Mouse (Mus musculus) forebrain, postnatal 0 days (tissue): ENCODE data around the gene Ncor2. TPM values are rescaled to one million over a fixed set of nuclear protein-coding genes. Genes with fewer than 3 reads are reported as not detected.

Experiments used
- ATAC-seq: fragments of 200-750 bp; cut with Nextera tagmentation; 2 replicates; pipeline ENCODE4 v1.8.0; 2017; ENCODE audit warnings: mild to moderate bottlenecking, moderate library complexity
- DNase-seq: peaks from one replicate; pipeline ENCODE4 v3.0.0-alpha.2; 2015
- H3K27ac ChIP-seq: fragments of 300-500 bp; sonication (generic); 2 replicates; pipeline ENCODE4 v1.5.1; 2014; ENCODE audit warnings: low read depth, mild to moderate bottlenecking, antibody characterized with exemption, low read length, moderate library complexity, mixed read lengths
- H3K27me3 ChIP-seq: fragments of 300-500 bp; sonication (generic); 2 replicates; pipeline ENCODE4 v1.6.1; 2014; ENCODE audit warnings: mild to moderate bottlenecking, low read length, mixed read lengths; ENCODE audit not compliant: insufficient read depth
- H3K36me3 ChIP-seq: fragments of 300-500 bp; sonication (generic); 2 replicates; pipeline ENCODE4 v1.6.1; 2014; ENCODE audit warnings: mild to moderate bottlenecking, moderate library complexity; ENCODE audit not compliant: insufficient read depth
- H3K4me1 ChIP-seq: fragments of 300-500 bp; sonication (generic); 2 replicates; pipeline ENCODE4 v1.6.1; 2014; ENCODE audit warnings: antibody characterized with exemption; ENCODE audit not compliant: insufficient read depth
- H3K4me2 ChIP-seq: fragments of 300-500 bp; sonication (generic); 2 replicates; pipeline ENCODE4 v1.6.1; 2014; ENCODE audit warnings: low read depth, mild to moderate bottlenecking, moderate library complexity
- H3K4me3 ChIP-seq: fragments of 300-500 bp; sonication (generic); 2 replicates; pipeline ENCODE4 v1.5.1; 2014; ENCODE audit warnings: low read depth, low read length, mixed read lengths
- H3K9ac ChIP-seq: fragments of 300-500 bp; sonication (generic); 2 replicates; pipeline ENCODE4 v1.6.1; 2014; ENCODE audit warnings: mild to moderate bottlenecking
- H3K9me3 ChIP-seq: fragments of 300-500 bp; sonication (generic); 2 replicates; pipeline ENCODE4 v1.6.1; 2016; ENCODE audit warnings: low read length
- CTCF ChIP-seq: sonication (generic); IDR thresholded peaks from 2 replicates; pipeline ENCODE4 v1.5.1; 2016; ENCODE audit warnings: antibody characterized with exemption, control low read depth, low read depth
- WGBS: fragments of 180-500 bp; shearing (Covaris S2); extraction: QIAGEN DNeasy Blood & Tissue Kit; methylation state at CpG from one replicate; pipeline ENCODE4 v1.1.7; 2014; 5-methylcytosine and 5-hydroxymethylcytosine counted together
- polyA plus RNA-seq: library from polyadenylated mRNA; unstranded; fragments of >200 nt; fragmentation: Nextera tagmentation; extraction: Ambion mirVana; gene quantifications from 2 replicates; pipeline ENCODE4 v1.2.1, GENCODE M21; 2015
- total RNA-seq: library from RNA; depleted of rRNA; stranded (reverse); fragments of >200 nt; gene quantifications from 2 replicates; pipeline ENCODE4 v1.2.3, GENCODE M21; 2014

Ncor2 gene
- total and polyA plus RNA-seq, 2 experiments from 2014 or later: 12.7 to 16.8 TPM

- Histone ChIP-seq H3K9me3 (no peaks in the 10 kb centered on the region), H3K36me3 (no peaks in the 10 kb centered on the region), H3K4me1 (peaks cover 7% of the 10 kb centered on the region; the same call in 1 of the 2 replicates), H3K9ac (no peak overlapping the region), H3K27me3 (no peaks in the 10 kb centered on the region), H3K27ac (no peak overlapping the region), H3K4me3 (no peak overlapping the region), H3K4me2 (0 out of 2 replicates have a peak overlapping the region, but pooled peaks have one; percentile 13)
- 22% methylated on average over 23 of the region's 23 CpGs for WGBS
- no peak for ATAC-seq
- DNase-seq: peak; percentile 60
- TF ChIP-seq CTCF: no peak
Measured at GRCm38 (mm10) chr5:125183321-125184003, 4.4 kb upstream of the Ncor2 start.

- H3K4me2 ChIP-seq: no peak overlapping the region
- WGBS: 86% methylated on average over 6 of the region's 6 CpGs
- no peak overlapping the region for H3K4me3 ChIP-seq
- H3K27ac ChIP-seq: no peak overlapping the region
- H3K27me3 ChIP-seq: no peaks in the 10 kb centered on the region
- no peak overlapping the region for H3K9ac ChIP-seq
- ATAC-seq (no peak), DNase-seq (no peak)
- TF ChIP-seq CTCF: no peak
- H3K9me3 ChIP-seq: no peaks in the 10 kb centered on the region
- H3K4me1 ChIP-seq: peaks cover 20% of the 10 kb centered on the region
- H3K36me3 ChIP-seq: no peaks in the 10 kb centered on the region
Measured at GRCm38 (mm10) chr5:125180630-125181263, 1.7 kb upstream of the Ncor2 start.

GRCm38 (mm10) chr5:125179735-125180629 lies 963 bp upstream of the Ncor2 start:
- WGBS: 8% methylated on average over 21 of the region's 25 CpGs
- Histone ChIP-seq H3K4me1 (peaks cover 27% of the 10 kb centered on the region), H3K27me3 (no peaks in the 10 kb centered on the region), H3K36me3 (no peaks in the 10 kb centered on the region), H3K9me3 (no peaks in the 10 kb centered on the region), H3K27ac (peak overlapping the region; percentile 96), H3K9ac (peak overlapping the region; percentile 83), H3K4me2 (peak overlapping the region; percentile 88), H3K4me3 (peak overlapping the region; percentile 93)
- TF ChIP-seq CTCF: no peak
- DNase-seq (no peak), ATAC-seq (peak; percentile 11)

- Histone ChIP-seq H3K36me3 (no peaks in the 10 kb centered on the region), H3K4me1 (peaks cover 36% of the 10 kb centered on the region), H3K27me3 (no peaks in the 10 kb centered on the region), H3K4me2 (peak overlapping the region; percentile 88), H3K4me3 (peak overlapping the region; percentile 93), H3K27ac (peak overlapping the region; percentile 96), H3K9ac (peak overlapping the region; percentile 83), H3K9me3 (no peaks in the 10 kb centered on the region)
- peak; percentile 28 for ATAC-seq
- TF ChIP-seq CTCF: no peak
- peak; percentile 58 for DNase-seq
- 1% methylated on average over 31 of the region's 60 CpGs for WGBS
Measured at GRCm38 (mm10) chr5:125178171-125179006, 630 bp downstream of the Ncor2 start.

GRCm38 (mm10) chr5:125177481-125178134 lies 1.4 kb downstream of the Ncor2 start:
- Histone ChIP-seq H3K4me2 (peak overlapping the region; percentile 88), H3K9me3 (no peaks in the 10 kb centered on the region), H3K9ac (peak overlapping the region; percentile 83), H3K27me3 (no peaks in the 10 kb centered on the region), H3K36me3 (no peaks in the 10 kb centered on the region), H3K4me3 (peak overlapping the region; percentile 93), H3K27ac (peak overlapping the region; percentile 96), H3K4me1 (peaks cover 38% of the 10 kb centered on the region)
- peak; percentile 40 for ATAC-seq
- 2% methylated on average over 37 of the region's 44 CpGs for WGBS
- peak; percentile 62 for TF ChIP-seq CTCF
- peak; percentile 85 for DNase-seq

GRCm38 (mm10) chr5:125176864-125177263 lies 2.2 kb downstream of the Ncor2 start:
- Histone ChIP-seq H3K9ac (peak overlapping the region; percentile 83), H3K36me3 (no peaks in the 10 kb centered on the region), H3K27ac (peak overlapping the region; percentile 96), H3K4me3 (peak overlapping the region; percentile 93), H3K4me2 (peak overlapping the region; percentile 88), H3K4me1 (peaks cover 38% of the 10 kb centered on the region), H3K9me3 (no peaks in the 10 kb centered on the region), H3K27me3 (no peaks in the 10 kb centered on the region)
- ATAC-seq (peak; percentile 17), DNase-seq (peak; percentile 72)
- 5% methylated on average over 12 of the region's 12 CpGs for WGBS
- no peak; the same call in 1 of the 2 replicates for TF ChIP-seq CTCF
